Mouse (Mus musculus) embryonic fibroblast, embryonic 13.5 days (primary cell): ENCODE measurements around the gene Stk24.

Experiments
- CTCF ChIP-seq: IDR thresholded peaks from 2 replicates; pipeline ENCODE4 v1.5.1; 2011; ENCODE audit warnings: mild to moderate bottlenecking, control low read depth, low read length, moderate library complexity, borderline replicate concordance; ENCODE audit not compliant: insufficient read depth
- POLR2A ChIP-seq: IDR thresholded peaks from 2 replicates; pipeline ENCODE4 v1.6.1; 2011; ENCODE audit warnings: low read depth, mild to moderate bottlenecking, control low read depth, low read length, moderate library complexity

GRCm38 (mm10) chr14:121349291-121349690 lies 30.5 kb downstream of the Stk24 start:
- TF ChIP-seq POLR2A (no peak), CTCF (no peak)
